Mouse (Mus musculus) granulocyte monocyte progenitor cell, adult 5-6 weeks (primary cell): ENCODE measurements at regions not wholly inside any gene's neighbourhood (a gene's known extent, or its start where the extent isn't known, plus 50 kb on each side); places are given as distances from the start of the nearest gene placed in this dataset.
A peak's percentile ranks its signal among the peaks of the same experiment; 100 is the strongest.

Source experiments
- ATAC-seq: replicated peaks from 2 replicates; pipeline ENCODE4 v1.8.0; 2016; ENCODE audit warnings: mild to moderate bottlenecking, moderate TSS enrichment, inconsistent platforms; ENCODE audit not compliant: poor library complexity, severe bottlenecking

- no peak for ATAC-seq
These were observed 265.0 kb upstream of the Slc35b3 start for GRCm38 (mm10) chr13:39225651-39226050.

- ATAC-seq = no peak
These were observed 250.4 kb upstream of the Slc35b3 start for GRCm38 (mm10) chr13:39211076-39211475.

GRCm38 (mm10) chr13:39183715-39184179, 223.1 kb upstream of the Slc35b3 start:
- no peak for ATAC-seq

GRCm38 (mm10) chr13:39161980-39162379, 201.3 kb upstream of the Slc35b3 start:
- ATAC-seq = no peak

- ATAC-seq = no peak
These were observed 167.3 kb upstream of the Slc35b3 start for GRCm38 (mm10) chr13:39127942-39128341.

GRCm38 (mm10) chr13:39092058-39092457, 131.4 kb upstream of the Slc35b3 start:
- ATAC-seq = no peak

GRCm38 (mm10) chr13:39084544-39084943, 123.9 kb upstream of the Slc35b3 start:
- ATAC-seq = no peak

- no peak for ATAC-seq
These were observed 113.5 kb upstream of the Slc35b3 start for GRCm38 (mm10) chr13:39074211-39074610.

GRCm38 (mm10) chr13:39032263-39032662, 71.6 kb upstream of the Slc35b3 start:
- no peak for ATAC-seq

GRCm38 (mm10) chr13:39020168-39020567, 59.5 kb upstream of the Slc35b3 start:
- no peak for ATAC-seq

- ATAC-seq = peak; percentile 98
These were observed 51.0 kb upstream of the Slc35b3 start for GRCm38 (mm10) chr13:39011696-39012095.
